Mouse (Mus musculus) heart, postnatal 25 days (tissue): ENCODE data around the gene Clybl. TPM values are rescaled to one million over a fixed set of nuclear protein-coding genes. Genes with fewer than 3 reads are reported as not detected.

Experiments used
- DNase-seq: peaks from one replicate; pipeline ENCODE4 v3.0.0; 2022; ENCODE audit warnings: low spot score
- intact Hi-C: fragments of 180-260 bp; cut with DNase I; formaldehyde crosslinking; loops from one replicate; pipeline ENCODE4 v1.15.1; 2025
- total RNA-seq, 2 experiments: library from RNA; stranded (reverse); gene quantifications; 2 replicates each; pipeline ENCODE4 v1.2.3; 2021

The Clybl gene
- total RNA-seq, 2 experiments from 2014 or later, result 113 to 123 TPM

DNA sequence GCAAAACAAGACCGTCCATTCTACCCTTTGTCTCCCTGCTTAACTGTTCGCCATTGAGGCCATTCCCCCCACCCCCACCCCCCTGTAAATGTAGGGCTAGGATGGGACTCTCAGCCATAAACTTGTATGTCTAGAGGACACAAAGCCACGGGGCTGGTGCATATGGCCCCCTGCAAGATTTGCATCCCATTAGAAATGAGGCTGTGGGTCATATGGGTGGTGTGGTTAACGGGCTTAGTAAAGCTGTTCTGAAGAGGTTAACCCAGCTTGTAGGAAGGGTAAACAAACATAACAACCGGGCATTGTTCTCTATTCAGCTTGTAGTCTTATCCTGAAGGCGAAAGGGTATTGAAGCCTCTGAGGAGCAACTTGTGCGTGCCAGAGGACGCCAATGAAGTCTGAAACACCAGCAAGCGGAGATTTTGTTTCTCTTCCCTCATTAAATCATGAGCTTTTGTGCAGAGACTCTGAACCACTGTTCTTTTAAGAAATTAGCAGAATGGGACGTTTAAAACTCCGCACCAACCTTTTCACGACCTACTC is 221.3 kb downstream of the Clybl start:
- no peak for DNase-seq
- intact Hi-C loops, result no loop called here

DNA sequence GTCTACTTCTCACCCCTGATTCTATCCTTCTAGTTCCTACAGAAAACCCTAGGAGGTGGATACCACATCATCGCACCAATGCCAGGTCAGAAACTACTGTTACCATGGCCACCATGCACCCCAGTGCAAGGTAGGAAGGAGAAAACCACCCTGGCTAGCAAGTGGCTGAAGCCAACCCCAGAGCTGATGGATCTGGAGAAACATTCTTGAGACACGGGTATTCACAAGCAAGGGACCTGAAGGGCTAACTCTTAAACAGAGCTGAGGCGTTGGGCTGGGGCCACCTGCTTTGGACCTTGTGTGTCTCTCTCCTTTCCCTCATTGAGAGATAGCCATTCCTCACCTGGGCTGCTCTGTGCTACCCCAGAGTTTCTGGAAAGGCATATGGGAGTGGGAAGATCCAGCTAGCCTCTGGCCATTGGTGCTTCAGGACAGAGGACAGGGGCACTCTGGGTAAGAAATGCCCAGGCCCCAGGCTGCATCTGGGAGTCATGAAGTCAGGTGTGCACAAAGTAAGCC is 222.0 kb downstream of the Clybl start:
- intact Hi-C loops, result no loop called here
- DNase-seq, result no peak

DNA sequence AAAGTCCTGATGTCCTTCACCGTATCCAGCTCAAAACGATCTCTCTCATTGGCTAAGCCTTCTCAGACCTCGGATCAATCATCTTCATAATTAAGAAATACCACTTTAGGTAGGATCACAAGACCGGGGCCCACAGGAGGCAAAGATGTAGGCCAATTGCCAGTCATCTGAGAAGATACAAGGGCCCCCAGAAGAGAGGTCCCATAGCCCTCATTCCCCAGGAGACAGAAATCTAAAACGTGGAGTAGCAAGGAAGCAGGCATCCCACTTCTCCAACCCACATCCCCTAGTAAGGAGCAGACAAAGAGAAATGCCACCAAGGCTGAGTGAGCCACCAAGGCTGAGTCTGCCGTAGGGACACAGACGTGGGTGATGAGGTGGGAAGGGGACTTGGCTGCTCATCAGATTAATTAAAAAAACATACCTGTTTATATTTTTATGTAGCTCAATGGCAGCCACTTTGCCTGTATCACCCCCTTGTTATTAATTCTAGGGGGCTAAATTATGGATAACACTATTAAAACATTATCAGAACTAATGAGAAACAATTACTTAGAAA is 223.2 kb downstream of the Clybl start:
- intact Hi-C loops, result no loop called here
- DNase-seq, result no peak

DNA sequence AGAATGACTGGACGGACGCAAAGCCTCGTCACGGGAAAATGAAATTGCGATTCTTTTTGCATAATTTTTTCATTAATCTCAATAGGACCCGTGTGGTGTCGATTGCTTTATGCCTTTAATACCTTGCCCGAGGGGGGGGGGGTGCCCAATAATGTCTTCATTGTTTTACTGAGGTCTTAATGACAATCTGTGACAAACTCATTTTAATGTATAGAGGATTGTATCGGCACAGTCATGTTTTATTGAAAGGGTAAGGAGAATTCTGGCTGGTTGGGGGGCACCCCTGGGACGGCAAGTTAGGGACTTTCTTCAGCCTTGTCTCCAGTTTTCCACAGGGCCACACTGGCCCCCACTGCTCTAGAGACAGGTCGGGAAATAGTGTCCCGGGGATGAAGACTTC is 223.7 kb downstream of the Clybl start:
- intact Hi-C loops, result no loop called here
- DNase-seq, result no peak

DNA sequence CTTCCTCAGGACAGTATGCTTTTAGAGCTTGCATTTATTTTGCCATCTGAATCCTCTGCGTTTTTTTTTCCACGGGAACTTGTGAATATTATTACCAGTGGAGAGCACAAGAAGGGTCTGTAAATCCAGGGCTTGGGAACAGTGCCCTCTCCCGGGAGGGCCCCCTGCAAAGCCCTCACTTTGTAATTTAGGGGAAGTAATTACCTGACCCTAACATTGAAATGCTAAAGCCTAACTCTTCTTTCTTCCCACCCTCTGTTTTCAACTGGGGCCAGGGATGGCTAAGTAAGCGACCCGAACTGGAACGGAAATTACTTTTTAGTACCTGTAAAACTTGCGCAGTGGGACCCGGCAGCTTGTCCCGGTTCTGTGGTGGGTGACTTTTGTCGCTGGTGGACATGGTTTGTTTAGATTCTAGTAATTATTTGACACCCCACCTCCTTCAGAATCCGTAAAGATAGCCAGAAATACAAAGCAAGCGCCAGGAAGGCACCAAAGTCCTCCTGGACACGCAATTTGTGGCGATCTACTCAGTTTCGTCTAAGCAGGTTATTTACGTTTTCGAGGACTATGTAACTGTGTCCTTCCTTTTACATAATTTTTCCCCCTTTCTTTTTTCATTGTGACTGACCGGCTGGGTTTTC is 224.5 kb downstream of the Clybl start:
- no peak for DNase-seq
- intact Hi-C loops, result loop anchor here (2.0 kb wide), 1 partner anchor 83 kb away; no protein-coding TSS in a partner anchor

DNA sequence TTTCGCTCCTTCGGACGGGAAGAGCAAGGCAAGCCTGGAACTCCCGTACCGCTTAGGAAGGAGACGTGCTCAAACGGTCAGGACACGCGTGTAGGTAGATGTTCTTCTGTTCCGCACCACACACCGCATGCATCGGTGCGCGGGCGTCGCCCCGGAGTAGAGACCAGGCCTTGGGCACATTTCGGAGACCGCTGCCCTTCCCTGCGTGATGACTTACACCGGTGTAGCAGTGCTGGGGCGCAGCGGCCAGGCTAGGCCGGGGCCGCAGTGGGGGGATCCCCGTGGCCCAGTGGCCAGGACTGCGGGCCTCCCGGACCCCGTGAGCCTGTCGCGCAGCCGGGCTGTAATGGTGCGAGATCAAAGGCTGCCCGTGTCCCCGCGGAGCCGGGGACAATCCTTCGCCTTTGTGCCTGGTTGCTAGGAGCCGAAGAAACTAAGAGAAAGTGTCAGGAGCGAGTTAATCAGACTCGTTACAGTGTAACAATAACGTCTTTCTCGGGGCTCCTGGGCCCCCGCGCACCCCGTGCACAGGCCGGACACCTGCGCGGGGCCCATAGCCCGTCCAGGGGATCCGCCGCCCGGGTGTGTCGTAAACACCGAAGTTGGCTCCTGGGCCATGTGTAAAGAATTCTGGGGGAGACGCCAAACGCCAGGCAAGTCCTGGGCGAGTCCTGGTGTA is 225.2 kb downstream of the Clybl start:
- no peak for DNase-seq
- intact Hi-C loops, result loop anchor here (2.0 kb wide), 1 partner anchor 82 kb away; no protein-coding TSS in a partner anchor

DNA sequence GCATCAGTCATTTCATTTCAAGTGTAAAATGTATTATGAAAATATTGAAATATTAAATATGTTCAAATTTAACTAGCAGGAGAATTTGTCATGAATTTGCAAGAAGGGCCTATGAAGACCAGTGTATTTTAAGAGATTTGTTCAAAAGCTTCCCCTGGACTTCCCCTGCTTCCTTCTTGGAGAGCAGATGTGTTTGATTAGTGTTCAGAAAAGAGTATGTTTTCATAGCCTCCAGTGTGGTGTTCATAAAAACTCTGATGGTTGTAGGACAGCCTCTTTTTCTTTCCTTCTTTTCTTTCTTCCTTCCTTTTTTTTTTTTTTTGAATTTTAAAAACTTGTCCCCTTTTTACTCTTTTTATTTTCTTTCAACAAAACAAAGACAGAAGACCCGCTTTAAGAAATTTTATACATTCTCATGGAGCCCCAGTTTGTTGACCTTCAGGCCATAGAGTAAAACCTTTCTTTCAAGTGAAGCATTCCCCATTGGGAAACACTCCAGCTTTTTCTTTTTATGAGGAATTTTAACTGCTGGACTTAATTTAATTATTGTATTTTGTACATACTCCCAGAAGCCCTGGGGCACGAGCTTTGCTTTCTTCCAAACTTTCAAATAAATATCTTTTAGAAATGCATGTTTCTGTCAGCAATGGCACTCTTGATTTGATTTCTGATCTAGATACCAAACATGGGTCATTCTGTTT is 231.5 kb downstream of the Clybl start:
- intact Hi-C loops, result no loop called here
- no peak for DNase-seq

DNA sequence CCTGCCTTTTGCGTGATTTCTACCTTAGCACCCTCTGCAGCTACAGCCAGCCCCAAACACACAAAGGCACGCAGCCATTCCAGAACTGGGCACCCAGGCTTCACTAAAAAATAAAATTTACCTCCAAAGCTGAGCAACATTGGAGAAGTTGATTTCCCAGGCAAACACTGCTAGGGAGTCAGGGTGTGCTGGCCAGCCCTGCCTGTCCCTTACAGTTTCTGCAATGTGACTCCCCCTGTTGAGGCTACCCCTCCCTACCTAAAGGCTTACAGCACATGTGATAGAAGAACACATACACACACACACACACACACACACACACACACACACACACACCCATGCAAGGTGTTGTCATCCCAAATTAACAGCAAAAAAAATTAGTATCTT is 232.0 kb downstream of the Clybl start:
- intact Hi-C loops, result no loop called here
- DNase-seq, result no peak

DNA sequence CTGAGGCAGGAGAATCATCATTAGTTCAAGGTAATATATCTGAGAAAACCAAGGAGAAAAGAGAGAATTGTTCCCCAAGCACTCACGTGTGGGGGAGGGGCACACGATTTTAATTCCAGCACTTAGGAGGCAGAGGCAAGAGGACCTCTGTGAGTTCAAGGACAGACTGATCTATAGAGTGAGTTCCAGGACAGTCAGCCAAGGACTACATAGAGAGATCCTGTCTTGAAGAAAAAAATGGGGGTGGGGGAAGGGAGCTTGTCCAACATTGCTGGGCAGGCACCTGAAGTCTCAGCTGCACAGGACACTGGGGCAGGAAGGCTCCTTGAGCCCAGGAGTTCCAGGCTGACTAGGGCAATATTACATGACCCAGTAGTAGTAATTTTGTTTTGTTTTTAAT is 233.3 kb downstream of the Clybl start:
- intact Hi-C loops, result no loop called here
- DNase-seq, result no peak

DNA sequence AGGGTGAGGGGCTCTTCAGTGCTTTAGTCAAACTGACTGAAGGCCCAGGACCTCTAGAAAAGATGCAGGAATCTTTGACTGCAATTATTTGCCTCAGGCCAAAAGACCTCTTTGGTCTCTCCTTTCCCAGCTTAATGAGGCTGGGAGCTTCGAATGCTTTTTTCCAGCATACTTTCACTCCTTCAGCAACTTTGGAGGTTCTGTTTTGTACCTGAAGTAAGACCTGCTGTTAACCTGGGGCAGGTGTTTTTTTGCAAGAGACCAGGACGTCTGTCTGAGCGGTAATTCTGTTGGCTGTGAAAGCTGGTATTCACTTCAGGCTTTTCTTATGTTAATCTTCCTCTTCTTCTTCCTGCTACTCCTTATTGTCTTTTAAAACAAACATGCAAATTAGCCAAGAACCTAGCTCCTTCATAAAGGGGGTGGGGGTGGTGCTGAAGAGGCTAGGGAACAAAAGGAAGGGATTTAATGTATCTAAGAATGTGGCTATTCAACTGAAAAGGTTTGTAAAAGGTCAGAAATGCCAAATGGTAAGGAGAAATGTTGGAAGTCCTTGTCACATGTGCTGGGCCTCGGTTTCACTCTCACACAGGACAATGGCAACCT is 234.8 kb downstream of the Clybl start:
- intact Hi-C loops, result no loop called here
- no peak for DNase-seq

DNA sequence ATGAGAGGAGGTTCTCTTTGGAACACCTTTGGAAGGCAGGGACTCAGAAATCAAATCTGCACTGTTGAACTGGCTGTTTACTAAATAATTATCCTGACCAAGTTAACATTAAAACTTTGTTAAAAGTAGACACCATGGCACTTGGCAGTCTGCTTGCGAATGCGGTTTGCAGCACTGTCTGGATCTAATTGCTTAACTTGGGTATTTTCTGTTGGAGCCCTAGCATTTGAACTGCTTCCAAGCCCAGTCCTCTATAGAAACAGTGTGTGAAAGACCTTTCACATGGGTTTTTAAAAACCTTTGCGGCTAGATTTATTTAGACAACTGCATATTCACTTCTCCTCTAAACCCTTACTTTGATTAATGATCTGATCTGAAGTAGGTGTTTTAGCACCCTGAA is 242.9 kb downstream of the Clybl start:
- no peak for DNase-seq
- intact Hi-C loops, result no loop called here

DNA sequence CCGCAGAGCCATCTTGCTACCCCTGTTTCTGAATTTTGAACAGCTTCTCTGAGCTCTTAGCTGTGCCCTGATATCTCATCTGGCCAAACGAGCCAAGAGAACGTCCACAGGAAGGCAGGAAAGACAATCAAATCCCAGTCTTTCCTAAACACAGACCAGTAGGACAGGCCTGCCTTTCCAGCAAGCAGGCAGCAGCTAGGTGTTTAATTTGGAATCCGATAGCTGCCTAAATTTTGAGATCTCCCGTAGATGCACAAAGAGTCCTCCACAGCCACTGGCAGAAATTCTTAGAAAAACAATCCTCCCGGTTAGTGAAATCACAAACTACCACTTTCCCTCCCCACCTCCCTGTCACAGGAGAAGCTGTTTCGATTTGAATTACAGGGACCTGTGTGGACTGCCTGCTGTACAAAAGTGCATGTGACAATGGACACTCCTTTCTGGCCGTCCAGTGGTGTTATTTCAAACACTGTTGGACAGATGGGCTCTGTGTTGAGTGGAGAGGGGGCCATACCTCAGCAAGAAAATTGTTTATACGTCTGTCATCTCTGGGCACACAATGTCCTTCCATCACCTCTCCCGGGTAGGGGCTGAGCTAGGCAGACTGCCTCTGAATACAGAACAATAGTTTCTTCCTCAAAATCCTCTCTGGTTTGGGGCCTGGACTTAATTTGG is 245.2 kb downstream of the Clybl start:
- intact Hi-C loops, result no loop called here

DNA sequence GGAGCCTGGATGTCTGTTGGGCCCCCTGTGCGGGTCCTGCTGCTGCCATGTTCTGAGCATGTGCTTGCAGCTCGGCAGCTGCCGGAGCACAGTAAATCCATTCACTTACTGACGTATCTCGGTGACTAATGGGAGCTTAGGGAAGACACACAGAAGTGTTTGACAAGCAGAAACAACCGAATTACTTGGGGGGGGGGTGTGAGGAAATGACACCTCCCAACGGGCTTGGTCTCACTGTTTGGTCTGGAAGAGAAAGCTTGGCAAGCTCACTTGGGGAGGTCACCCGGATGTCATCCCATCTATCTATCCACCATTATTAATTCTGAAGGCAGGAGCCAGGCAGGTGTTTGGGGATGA is 245.7 kb downstream of the Clybl start:
- intact Hi-C loops, result no loop called here
- DNase-seq, result no peak

More for the DNA sequence above, 245.2 kb downstream of the Clybl start:
- no peak for DNase-seq

DNA sequence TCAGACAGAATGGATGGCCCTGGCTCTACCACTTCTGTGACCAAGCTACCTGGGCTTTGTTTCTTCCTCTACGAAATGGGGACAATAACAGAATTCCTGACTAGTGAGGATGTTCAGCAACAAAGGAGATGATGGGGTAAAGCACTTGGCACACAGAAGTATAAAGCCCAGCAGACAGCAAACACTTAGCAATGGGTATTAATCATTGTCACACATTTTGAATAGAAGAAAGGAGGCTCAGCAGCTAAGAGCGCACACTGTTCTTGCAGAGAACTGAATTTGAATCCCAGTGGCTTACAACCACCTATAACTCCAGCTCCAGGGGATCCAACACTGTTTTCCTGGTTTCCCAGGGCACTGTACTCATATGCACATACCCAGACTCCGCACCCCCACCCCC is 246.2 kb downstream of the Clybl start:
- intact Hi-C loops, result no loop called here
- DNase-seq, result no peak

DNA sequence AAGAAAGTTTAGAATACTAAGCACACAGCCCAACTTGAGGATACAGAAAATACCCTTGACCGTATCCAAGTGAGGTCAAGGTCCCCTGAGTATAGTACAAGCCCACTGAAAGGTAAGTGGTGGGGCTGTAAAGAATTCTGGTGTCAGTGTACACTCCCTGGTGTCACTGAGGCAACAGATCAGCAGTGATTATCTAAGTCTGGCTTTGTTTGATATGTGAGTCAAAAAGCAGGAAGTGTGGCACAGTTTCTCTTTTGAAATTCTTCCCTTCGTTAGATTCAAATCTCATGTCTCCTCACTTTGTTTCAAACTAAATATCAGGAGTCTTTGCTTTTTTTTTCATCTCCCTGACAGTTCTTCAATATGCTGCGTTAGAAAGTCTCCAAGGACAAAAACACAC is 251.1 kb downstream of the Clybl start:
- DNase-seq, result no peak
- intact Hi-C loops, result no loop called here

DNA sequence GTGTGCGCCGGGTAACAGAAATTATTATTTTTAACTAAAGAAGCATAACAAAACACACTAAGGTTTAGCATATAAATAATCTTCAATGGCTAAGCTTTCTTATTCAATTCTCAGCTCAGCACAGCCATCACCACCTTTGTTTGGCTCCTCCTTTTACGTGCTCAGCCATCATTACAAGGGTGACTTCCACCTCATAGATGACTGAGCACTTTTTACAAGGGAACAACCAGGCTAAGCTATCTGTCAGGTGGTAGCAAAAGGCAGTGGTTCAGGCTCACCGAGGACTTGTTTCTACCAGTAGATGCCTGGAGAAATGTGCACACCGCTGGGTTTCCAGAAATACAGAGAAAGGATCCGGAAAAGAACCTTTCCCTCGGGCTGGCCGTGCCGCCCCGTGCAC is 252.5 kb downstream of the Clybl start:
- intact Hi-C loops, result no loop called here
- no peak for DNase-seq

DNA sequence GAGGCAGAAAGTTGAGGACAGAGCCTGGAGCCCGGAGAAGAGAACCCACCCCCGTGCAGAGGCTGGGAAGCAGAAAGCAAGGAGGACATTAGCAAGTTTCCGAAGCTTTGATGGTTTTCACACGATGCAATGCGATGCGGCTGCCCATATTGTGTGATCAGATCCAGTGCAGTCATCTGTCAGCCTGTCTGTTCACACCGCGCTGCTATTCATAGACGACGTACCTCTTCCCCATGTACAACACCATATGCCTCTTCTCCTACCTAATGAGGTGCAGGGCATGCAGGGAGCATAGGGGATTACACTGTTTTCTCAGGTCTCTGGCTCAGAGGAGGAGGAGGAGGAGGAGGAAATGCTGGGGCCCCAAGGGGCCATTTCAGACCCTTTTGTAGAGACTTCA is 255.3 kb downstream of the Clybl start:
- no peak for DNase-seq
- intact Hi-C loops, result no loop called here

DNA sequence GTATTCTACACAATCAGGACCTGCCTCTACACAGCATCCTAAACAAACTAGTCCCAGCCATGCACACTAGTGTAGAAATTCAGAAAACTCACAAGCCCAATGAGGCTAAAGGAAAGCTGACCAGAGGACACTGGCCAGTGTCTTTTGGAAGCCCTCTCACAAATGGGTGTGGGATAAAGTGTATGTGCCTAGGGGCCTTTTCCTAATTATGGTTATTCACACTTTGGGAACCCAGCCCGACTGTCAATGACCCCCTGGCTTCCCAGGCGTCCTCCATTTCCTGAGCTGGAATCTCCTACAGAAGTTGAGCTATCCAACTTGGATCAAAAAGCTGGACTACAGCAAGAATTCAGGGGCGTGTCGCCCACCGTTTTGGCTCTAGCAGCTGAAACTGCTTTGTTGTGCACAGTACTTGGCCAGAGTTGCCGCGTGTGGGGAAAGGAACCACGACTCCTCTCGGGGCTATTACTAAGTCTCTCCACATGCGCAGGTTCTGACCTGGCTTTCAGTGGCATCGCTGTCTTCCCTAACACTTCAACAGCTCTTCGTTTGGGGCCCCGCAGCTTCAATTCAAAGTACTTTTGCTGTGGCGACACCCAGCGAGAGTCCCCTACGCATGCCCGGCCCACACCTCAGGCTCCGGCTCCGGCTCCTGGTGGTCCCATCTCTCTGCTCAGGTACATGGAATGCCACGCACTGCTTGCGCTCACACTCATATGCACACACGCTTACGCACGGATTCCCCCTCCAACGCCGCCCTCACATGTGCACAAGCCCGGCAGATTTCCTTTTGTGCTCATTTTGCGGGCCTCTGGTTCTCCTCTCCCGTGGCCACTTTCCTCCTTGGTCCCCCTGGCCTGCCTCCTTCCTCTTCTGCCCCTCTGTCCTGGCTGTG is 268.3 kb downstream of the Clybl start:
- intact Hi-C loops, result no loop called here
- DNase-seq, result no peak
